Comparison of ENCODE assay signal across 9 mouse cellular contexts in genomic region chr13:23570261-23571021, GRCm38 (mm10). TPM values are rescaled to one million over a fixed set of nuclear protein-coding genes. Genes with fewer than 3 reads are reported as not detected.
DNase-seq lines count a peak whose midpoint lies in the region; ATAC-seq and TF ChIP-seq lines count a peak whose summit lies in the region.
"Not testable (repeated sequence)": the region's sequence is repeated elsewhere in the genome, so short reads cannot be mapped to it uniquely, and the experiment has no call there.
"Had no signal": no experiment of that assay in that cellular context is flagged by ENCODE, and none has a peak within 500 bp of the region (broad histone marks: within the 10 kb centered on the region; RNA-seq: fewer than 3 reads in every experiment).

No protein-coding gene starts in this region.

- H3K36me3 ChIP-seq in ES-Bruce4 (ENCODE audit: control insufficient read depth, insufficient read depth, low read length, poor library complexity, severe bottlenecking); forebrain, embryonic 13.5 days (ENCODE audit: poor library complexity, severe bottlenecking); hindbrain, embryonic 10.5 days; kidney, embryonic 15.5 days; liver, embryonic 15.5 days (replicated peaks); midbrain, postnatal 0 days (ENCODE audit: insufficient read depth, low read length); stomach, embryonic 16.5 days (ENCODE audit: control insufficient read depth, insufficient read depth, low read length): not testable (repeated sequence)

- not testable (repeated sequence) for H3K27me3 ChIP-seq in ES-Bruce4 (ENCODE audit: control insufficient read depth, insufficient read depth, low read length, poor library complexity, severe bottlenecking); cerebellum, adult 2 months (ENCODE audit: control insufficient read depth, insufficient read depth, low read length); forebrain, embryonic 13.5 days; hindbrain, embryonic 10.5 days (ENCODE audit: insufficient read depth, poor library complexity, severe bottlenecking); kidney, embryonic 15.5 days; liver, embryonic 15.5 days; midbrain, postnatal 0 days (ENCODE audit: insufficient read depth, low read length); stomach, embryonic 16.5 days (ENCODE audit: control insufficient read depth, insufficient read depth, low read length)

- not testable (repeated sequence) for ATAC-seq in forebrain, embryonic 13.5 days; kidney, embryonic 15.5 days (replicated peaks; ENCODE audit: low FRiP score); liver, embryonic 15.5 days (ENCODE audit: insufficient read depth); stomach, embryonic 16.5 days (ENCODE audit: insufficient read depth, low FRiP score)
- ATAC-seq in midbrain, postnatal 0 days (ENCODE audit: low FRiP score), result peak; percentile 19; the same call in 1 of the 2 replicates

- H3K9ac ChIP-seq in ES-Bruce4 (ENCODE audit: low read depth, poor library complexity, severe bottlenecking), result peak overlapping the region; percentile 87
- H3K9ac ChIP-seq in forebrain, embryonic 13.5 days, result peak overlapping the region; percentile 65
- peak overlapping the region; percentile 43 for H3K9ac ChIP-seq in kidney, embryonic 15.5 days
- peak overlapping the region; percentile 66 for H3K9ac ChIP-seq in liver, embryonic 15.5 days
- 0 out of 2 replicates have a peak overlapping the region, but pooled peaks have one; percentile 36 for H3K9ac ChIP-seq in midbrain, postnatal 0 days (replicated peaks; ENCODE audit: low read length, poor library complexity, severe bottlenecking)
- peak overlapping the region; percentile 65 for H3K9ac ChIP-seq in stomach, embryonic 16.5 days (ENCODE audit: low read length)

- peak overlapping the region; percentile 75 for H3K4me2 ChIP-seq in forebrain, embryonic 13.5 days
- peak overlapping the region; percentile 68 for H3K4me2 ChIP-seq in kidney, embryonic 15.5 days
- H3K4me2 ChIP-seq in liver, embryonic 15.5 days, result peak overlapping the region; percentile 81
- peak overlapping the region; percentile 52 for H3K4me2 ChIP-seq in midbrain, postnatal 0 days (ENCODE audit: low read depth, low read length, poor library complexity, severe bottlenecking)
- H3K4me2 ChIP-seq in stomach, embryonic 16.5 days (ENCODE audit: low read depth, low read length), result peak overlapping the region; percentile 54

- H3K4me3 ChIP-seq in ES-Bruce4 (ENCODE audit: low read depth, low read length), result peak overlapping the region; percentile 60
- H3K4me3 ChIP-seq in cerebellum, adult 2 months (replicated peaks; ENCODE audit: insufficient read depth, low read depth, low read length), result peak overlapping the region; percentile 46
- peak overlapping the region; percentile 51 for H3K4me3 ChIP-seq in forebrain, embryonic 13.5 days
- peak overlapping the region; percentile 56 for H3K4me3 ChIP-seq in hindbrain, embryonic 10.5 days
- H3K4me3 ChIP-seq in kidney, embryonic 15.5 days (replicated peaks), result peak overlapping the region; percentile 53
- peak overlapping the region; percentile 49 for H3K4me3 ChIP-seq in liver, embryonic 15.5 days (replicated peaks)
- H3K4me3 ChIP-seq in midbrain, postnatal 0 days (ENCODE audit: low read depth, low read length), result peak overlapping the region; percentile 39
- H3K4me3 ChIP-seq in stomach, embryonic 16.5 days (replicated peaks; ENCODE audit: low read length), result peak overlapping the region; percentile 54

- peak overlapping the region; percentile 93 for H3K27ac ChIP-seq in ES-Bruce4 (ENCODE audit: insufficient read depth, low read length)
- peak overlapping the region; percentile 85 for H3K27ac ChIP-seq in cerebellum, adult 2 months (ENCODE audit: insufficient read depth, low read length)
- peak overlapping the region; percentile 97 for H3K27ac ChIP-seq in forebrain, embryonic 13.5 days
- peak overlapping the region; percentile 98 for H3K27ac ChIP-seq in hindbrain, embryonic 10.5 days
- H3K27ac ChIP-seq in kidney, embryonic 15.5 days, result peak overlapping the region; percentile 98
- peak overlapping the region; percentile 98 for H3K27ac ChIP-seq in liver, embryonic 15.5 days (replicated peaks)
- peak overlapping the region; percentile 86 for H3K27ac ChIP-seq in midbrain, postnatal 0 days (ENCODE audit: low read depth, low read length)
- peak overlapping the region; percentile 95 for H3K27ac ChIP-seq in stomach, embryonic 16.5 days (ENCODE audit: low read length)

- DNase-seq in cerebellum, adult 2 months; hindbrain, embryonic 10.5 days (ENCODE audit: low spot score); midbrain, postnatal 0 days (ENCODE audit: low spot score): not testable (repeated sequence)

- 2% methylated on average over 29 of the region's 41 CpGs for WGBS in cerebellum, adult 2 months
- 1% methylated on average over 26 of the region's 41 CpGs for WGBS in forebrain, embryonic 13.5 days
- WGBS in hindbrain, embryonic 10.5 days, result 2% methylated on average over 29 of the region's 41 CpGs
- under 1% methylated on average over 26 of the region's 41 CpGs for WGBS in kidney, embryonic 15.5 days
- WGBS in liver, embryonic 15.5 days (ENCODE audit: insufficient replicate concordance), result under 1% methylated on average over 28 of the region's 41 CpGs
- under 1% methylated on average over 15 of the region's 41 CpGs for WGBS in midbrain, postnatal 0 days
- 1% methylated on average over 25 of the region's 41 CpGs for WGBS in stomach, embryonic 16.5 days

- not testable (repeated sequence) for TF ChIP-seq CTCF in ES-Bruce4 (IDR thresholded peaks at IDR 0.05; ENCODE audit: low read depth, low read length); cerebellum, adult 2 months (IDR thresholded peaks at IDR 0.05; ENCODE audit: borderline replicate concordance, insufficient read depth, low read depth, low read length); midbrain, postnatal 0 days (IDR thresholded peaks at IDR 0.05)

- not testable (repeated sequence) for H3K4me1 ChIP-seq in ES-Bruce4 (ENCODE audit: control insufficient read depth, insufficient read depth, low read length); cerebellum, adult 2 months (ENCODE audit: control insufficient read depth, insufficient read depth, low read length); midbrain, postnatal 0 days (ENCODE audit: insufficient read depth, low read length)
- H3K4me1 ChIP-seq in forebrain, embryonic 13.5 days, result peaks cover 22% of the 10 kb centered on the region
- H3K4me1 ChIP-seq in hindbrain, embryonic 10.5 days (replicated peaks), result peaks cover 22% of the 10 kb centered on the region
- peaks cover 14% of the 10 kb centered on the region; the same call in 1 of the 2 replicates for H3K4me1 ChIP-seq in kidney, embryonic 15.5 days
- H3K4me1 ChIP-seq in liver, embryonic 15.5 days (replicated peaks), result peaks cover 25% of the 10 kb centered on the region
- peaks cover 23% of the 10 kb centered on the region for H3K4me1 ChIP-seq in stomach, embryonic 16.5 days (ENCODE audit: control insufficient read depth, insufficient read depth, low read length)

- not testable (repeated sequence) for TF ChIP-seq EP300 in ES-Bruce4 (IDR thresholded peaks at IDR 0.05; ENCODE audit: insufficient read depth, low read depth, low read length)

- H3K9me3 ChIP-seq in ES-Bruce4 (replicated peaks; ENCODE audit: control insufficient read depth, insufficient read depth, low read length, poor library complexity, severe bottlenecking); forebrain, embryonic 13.5 days (replicated peaks); hindbrain, embryonic 10.5 days; kidney, embryonic 15.5 days (replicated peaks); liver, embryonic 15.5 days (replicated peaks); midbrain, postnatal 0 days (ENCODE audit: low read length); stomach, embryonic 16.5 days (replicated peaks; ENCODE audit: control insufficient read depth, low read length): not testable (repeated sequence)

- TF ChIP-seq POLR2A in ES-Bruce4 (IDR thresholded peaks at IDR 0.05; ENCODE audit: insufficient read depth, low read length), result peak; percentile 57
- not testable (repeated sequence) for TF ChIP-seq POLR2A in cerebellum, adult 2 months (IDR thresholded peaks at IDR 0.05; ENCODE audit: borderline replicate concordance, insufficient read depth, low read length)

RNA-seq across cellular contexts. Expression of gene Hist1h2ae, which starts 0.6 kb away (rescaled TPM):
- polyA plus RNA-seq in ES-Bruce4 (2011; ENCODE audit: insufficient read depth, insufficient read length, low read depth, missing spikeins), result 5.0 and 8.2 TPM in 2 replicates
- polyA plus RNA-seq in cerebellum, adult 2 months (2012; rRNA removed), result 0.33 and 0.60 TPM in 2 replicates
- polyA plus RNA-seq in forebrain, embryonic 13.5 days (2015; fragmentation: Nextera tagmentation; extraction: Ambion mirVana), result 120 and 139 TPM in 2 replicates
- polyA plus RNA-seq in hindbrain, embryonic 10.5 days (2016; fragmentation: Nextera tagmentation; extraction: Ambion mirVana), result 102 and 103 TPM in 2 replicates
- 84.7 and 118 TPM in 2 replicates for polyA plus RNA-seq in kidney, embryonic 15.5 days (2015; fragmentation: Nextera tagmentation; extraction: Ambion mirVana)
- polyA plus RNA-seq in liver, embryonic 15.5 days (2015; fragmentation: Nextera tagmentation; extraction: Ambion mirVana), result 75.0 and 100 TPM in 2 replicates
- total RNA-seq in midbrain, postnatal 0 days (2014; rRNA removed), result 76.7 and 98.8 TPM in 2 replicates
- 4.5 and 5.9 TPM in 2 replicates for polyA plus RNA-seq in midbrain, postnatal 0 days (2015; fragmentation: Nextera tagmentation; extraction: Ambion mirVana)
- 34.0 and 56.1 TPM in 2 replicates for polyA plus RNA-seq in stomach, embryonic 16.5 days (2015; fragmentation: Nextera tagmentation; extraction: Ambion mirVana)

RNA-seq across cellular contexts. Expression of gene Hist1h2bg, which starts 0.8 kb away (rescaled TPM):
- 13.4 and 16.7 TPM in 2 replicates for polyA plus RNA-seq in ES-Bruce4 (2011; ENCODE audit: insufficient read depth, insufficient read length, low read depth, missing spikeins)
- 7.3 and 9.3 TPM in 2 replicates for polyA plus RNA-seq in cerebellum, adult 2 months (2012; rRNA removed)
- polyA plus RNA-seq in forebrain, embryonic 13.5 days (2015; fragmentation: Nextera tagmentation; extraction: Ambion mirVana), result 8.9 and 11.5 TPM in 2 replicates
- 7.0 and 7.3 TPM in 2 replicates for polyA plus RNA-seq in hindbrain, embryonic 10.5 days (2016; fragmentation: Nextera tagmentation; extraction: Ambion mirVana)
- 10.6 and 10.9 TPM in 2 replicates for polyA plus RNA-seq in kidney, embryonic 15.5 days (2015; fragmentation: Nextera tagmentation; extraction: Ambion mirVana)
- polyA plus RNA-seq in liver, embryonic 15.5 days (2015; fragmentation: Nextera tagmentation; extraction: Ambion mirVana), result 10.0 and 11.6 TPM in 2 replicates
- 248 and 572 TPM in 2 replicates for total RNA-seq in midbrain, postnatal 0 days (2014; rRNA removed)
- 2.8 and 4.5 TPM in 2 replicates for polyA plus RNA-seq in midbrain, postnatal 0 days (2015; fragmentation: Nextera tagmentation; extraction: Ambion mirVana)
- 16.8 and 17.5 TPM in 2 replicates for polyA plus RNA-seq in stomach, embryonic 16.5 days (2015; fragmentation: Nextera tagmentation; extraction: Ambion mirVana)

RNA-seq across cellular contexts. Expression of gene Hist1h2bf, which starts 3.6 kb away (rescaled TPM):
- polyA plus RNA-seq in ES-Bruce4 (2011; ENCODE audit: insufficient read depth, insufficient read length, low read depth, missing spikeins), result 21.5 and 23.2 TPM in 2 replicates
- polyA plus RNA-seq in cerebellum, adult 2 months (2012; rRNA removed), result 0.65 and 0.98 TPM in 2 replicates
- 10.3 and 11.2 TPM in 2 replicates for polyA plus RNA-seq in forebrain, embryonic 13.5 days (2015; fragmentation: Nextera tagmentation; extraction: Ambion mirVana)
- polyA plus RNA-seq in hindbrain, embryonic 10.5 days (2016; fragmentation: Nextera tagmentation; extraction: Ambion mirVana), result 4.7 and 5.1 TPM in 2 replicates
- polyA plus RNA-seq in kidney, embryonic 15.5 days (2015; fragmentation: Nextera tagmentation; extraction: Ambion mirVana), result 6.0 and 6.9 TPM in 2 replicates
- 4.0 and 6.7 TPM in 2 replicates for polyA plus RNA-seq in liver, embryonic 15.5 days (2015; fragmentation: Nextera tagmentation; extraction: Ambion mirVana)
- 194 and 327 TPM in 2 replicates for total RNA-seq in midbrain, postnatal 0 days (2014; rRNA removed)
- polyA plus RNA-seq in midbrain, postnatal 0 days (2015; fragmentation: Nextera tagmentation; extraction: Ambion mirVana), result 0.43 TPM in 1 of 2 replicates, not detected in the other
- 1.7 and 3.0 TPM in 2 replicates for polyA plus RNA-seq in stomach, embryonic 16.5 days (2015; fragmentation: Nextera tagmentation; extraction: Ambion mirVana)
- polyA plus RNA-seq: urinary bladder, adult 2 months had no signal

RNA-seq across cellular contexts. Expression of gene Hist1h2ad, which starts 3.7 kb away (rescaled TPM):
- polyA plus RNA-seq in ES-Bruce4 (2011; ENCODE audit: insufficient read depth, insufficient read length, low read depth, missing spikeins), result 2.0 TPM in 1 of 2 replicates, not detected in the other
- 1.2 and 1.9 TPM in 2 replicates for polyA plus RNA-seq in cerebellum, adult 2 months (2012; rRNA removed)
- 3.8 and 4.8 TPM in 2 replicates for polyA plus RNA-seq in forebrain, embryonic 13.5 days (2015; fragmentation: Nextera tagmentation; extraction: Ambion mirVana)
- polyA plus RNA-seq in hindbrain, embryonic 10.5 days (2016; fragmentation: Nextera tagmentation; extraction: Ambion mirVana), result 1.8 and 2.2 TPM in 2 replicates
- 3.6 TPM in 2 replicates for polyA plus RNA-seq in kidney, embryonic 15.5 days (2015; fragmentation: Nextera tagmentation; extraction: Ambion mirVana)
- polyA plus RNA-seq in liver, embryonic 15.5 days (2015; fragmentation: Nextera tagmentation; extraction: Ambion mirVana), result 3.6 and 4.1 TPM in 2 replicates
- 162 and 232 TPM in 2 replicates for total RNA-seq in midbrain, postnatal 0 days (2014; rRNA removed)
- polyA plus RNA-seq in midbrain, postnatal 0 days (2015; fragmentation: Nextera tagmentation; extraction: Ambion mirVana), result not detected in 2 replicates
- polyA plus RNA-seq in stomach, embryonic 16.5 days (2015; fragmentation: Nextera tagmentation; extraction: Ambion mirVana), result 2.5 TPM in 2 replicates

RNA-seq across cellular contexts. Expression of gene Hist1h3d, which starts 5.1 kb away (rescaled TPM):
- 3.2 and 4.7 TPM in 2 replicates for polyA plus RNA-seq in ES-Bruce4 (2011; ENCODE audit: insufficient read depth, insufficient read length, low read depth, missing spikeins)
- polyA plus RNA-seq in cerebellum, adult 2 months (2012; rRNA removed), result 2.0 and 2.8 TPM in 2 replicates
- polyA plus RNA-seq in forebrain, embryonic 13.5 days (2015; fragmentation: Nextera tagmentation; extraction: Ambion mirVana), result 8.8 TPM in 2 replicates
- polyA plus RNA-seq in hindbrain, embryonic 10.5 days (2016; fragmentation: Nextera tagmentation; extraction: Ambion mirVana), result 4.8 and 10.9 TPM in 2 replicates
- polyA plus RNA-seq in kidney, embryonic 15.5 days (2015; fragmentation: Nextera tagmentation; extraction: Ambion mirVana), result 6.5 and 7.5 TPM in 2 replicates
- 6.0 and 7.4 TPM in 2 replicates for polyA plus RNA-seq in liver, embryonic 15.5 days (2015; fragmentation: Nextera tagmentation; extraction: Ambion mirVana)
- total RNA-seq in midbrain, postnatal 0 days (2014; rRNA removed), result 49.8 and 92.5 TPM in 2 replicates
- 0.42 and 0.55 TPM in 2 replicates for polyA plus RNA-seq in midbrain, postnatal 0 days (2015; fragmentation: Nextera tagmentation; extraction: Ambion mirVana)
- 6.3 and 6.5 TPM in 2 replicates for polyA plus RNA-seq in stomach, embryonic 16.5 days (2015; fragmentation: Nextera tagmentation; extraction: Ambion mirVana)

Comparison
In these comparisons a context has a peak if more than half of its experiments do, and no peak if none do; other contexts are left out.
1. H3K9ac ChIP-seq: peak in every context shown above with its lines; median percentile 87 in ES-Bruce4; 66 in liver, embryonic 15.5 days; 65 in forebrain, embryonic 13.5 days; 65 in stomach, embryonic 16.5 days; 43 in kidney, embryonic 15.5 days; 36 in midbrain, postnatal 0 days.